Mouse (Mus musculus) liver, embryonic 16.5 days (tissue): Measurements from ENCODE around the gene Rps3a1. TPM values are rescaled to one million over a fixed set of nuclear protein-coding genes. Genes with fewer than 3 reads are reported as not detected.
"Not testable (repeated sequence)": the region's sequence is repeated elsewhere in the genome, so short reads cannot be mapped to it uniquely, and the experiment has no call there.

ENCODE experiments used
- ATAC-seq: fragments of 200-750 bp; cut with Nextera tagmentation; 2 replicates; pipeline ENCODE4 v1.8.0; 2017; ENCODE audit warnings: low read depth, mild to moderate bottlenecking, moderate number of reproducible peaks, moderate library complexity
- H3K27ac ChIP-seq: fragments of 300-500 bp; sonication (generic); 2 replicates; pipeline ENCODE4 v1.5.1; 2014; ENCODE audit warnings: mild to moderate bottlenecking, low read length
- H3K27me3 ChIP-seq: fragments of 300-500 bp; sonication (generic); 2 replicates; pipeline ENCODE4 v1.6.1; 2014; ENCODE audit warnings: low read depth, low read length, mixed read lengths; ENCODE audit not compliant: control insufficient read depth, insufficient read depth
- H3K36me3 ChIP-seq: fragments of 300-500 bp; sonication (generic); 2 replicates; pipeline ENCODE4 v1.6.1; 2014; ENCODE audit warnings: mild to moderate bottlenecking; ENCODE audit not compliant: control insufficient read depth, insufficient read depth
- H3K4me1 ChIP-seq: fragments of 300-500 bp; sonication (generic); 2 replicates; pipeline ENCODE4 v1.6.1; 2014; ENCODE audit warnings: low read depth, low read length, mixed read lengths; ENCODE audit not compliant: control insufficient read depth
- H3K4me2 ChIP-seq: fragments of 300-500 bp; sonication (generic); 2 replicates; pipeline ENCODE4 v1.6.1; 2014; ENCODE audit warnings: low read depth, low read length, mixed read lengths
- H3K4me3 ChIP-seq: fragments of 300-500 bp; sonication (generic); 2 replicates; pipeline ENCODE4 v1.5.1; 2014; ENCODE audit warnings: low read depth, mild to moderate bottlenecking, low read length
- H3K9ac ChIP-seq: fragments of 300-500 bp; sonication (generic); 2 replicates; pipeline ENCODE4 v1.6.1; 2014; ENCODE audit warnings: low read depth, low read length
- H3K9me3 ChIP-seq: fragments of 300-500 bp; sonication (generic); replicated peaks from 2 replicates; pipeline ENCODE4 v1.6.1; 2016; ENCODE audit warnings: low read length; ENCODE audit not compliant: control insufficient read depth
- WGBS: fragments of 180-500 bp; shearing (Covaris S2); extraction: QIAGEN DNeasy Blood & Tissue Kit; methylation state at CpG from one replicate; pipeline ENCODE4 v1.1.7; 2014; ENCODE audit not compliant: insufficient replicate concordance; 5-methylcytosine and 5-hydroxymethylcytosine counted together
- polyA plus RNA-seq: library from polyadenylated mRNA; unstranded; fragments of >200 nt; fragmentation: Nextera tagmentation; extraction: Ambion mirVana; gene quantifications from 2 replicates; pipeline ENCODE4 v1.2.1, GENCODE M21; 2015

Rps3a1 gene
- polyA plus RNA-seq, 1 experiment from 2014 or later = 593 TPM

GRCm38 (mm10) chr3:86107637-86108539 lies 34.6 kb downstream of the Rps3a1 start:
- Histone ChIP-seq H3K4me3 (no peak overlapping the region), H3K9ac (peak overlapping the region; percentile 42), H3K27me3 (no peaks in the 10 kb centered on the region), H3K27ac (peak overlapping the region; percentile 97), H3K9me3 (no peaks in the 10 kb centered on the region), H3K4me1 (peaks cover 34% of the 10 kb centered on the region), H3K36me3 (no peaks in the 10 kb centered on the region), H3K4me2 (peak overlapping the region; percentile 34; the same call in 1 of the 2 replicates)
- 80% methylated on average over 8 of the region's 8 CpGs for WGBS
- peak; percentile 58 for ATAC-seq

GRCm38 (mm10) chr3:86106086-86106632 lies 36.3 kb downstream of the Rps3a1 start:
- no peaks in the 10 kb centered on the region for H3K36me3 ChIP-seq
- ATAC-seq = no peak
- H3K27ac ChIP-seq = no peak overlapping the region
- no peaks in the 10 kb centered on the region for H3K9me3 ChIP-seq
- H3K4me2 ChIP-seq = no peak overlapping the region
- no peaks in the 10 kb centered on the region for H3K27me3 ChIP-seq
- no peak overlapping the region for H3K9ac ChIP-seq
- H3K4me3 ChIP-seq = no peak overlapping the region
- WGBS = 91% methylated on average over 8 of the region's 8 CpGs
- peaks cover 33% of the 10 kb centered on the region for H3K4me1 ChIP-seq

- H3K36me3 ChIP-seq = no peaks in the 10 kb centered on the region
- H3K9me3 ChIP-seq = no peaks in the 10 kb centered on the region
- no peak overlapping the region for H3K9ac ChIP-seq
- H3K4me2 ChIP-seq = no peak overlapping the region
- 49% methylated on average over 4 of the region's 4 CpGs for WGBS
- H3K27ac ChIP-seq = no peak overlapping the region
- peaks cover 29% of the 10 kb centered on the region for H3K4me1 ChIP-seq
- no peak for ATAC-seq
- no peak overlapping the region for H3K4me3 ChIP-seq
- no peaks in the 10 kb centered on the region for H3K27me3 ChIP-seq
Measured at GRCm38 (mm10) chr3:86104909-86105308, 37.6 kb downstream of the Rps3a1 start.

GRCm38 (mm10) chr3:86104433-86104832 lies 38.1 kb downstream of the Rps3a1 start:
- not testable (repeated sequence) for H3K27ac ChIP-seq, H3K9ac ChIP-seq, ATAC-seq, H3K36me3 ChIP-seq, H3K27me3 ChIP-seq, H3K4me3 ChIP-seq, H3K9me3 ChIP-seq
- 63% methylated on average over 7 of the region's 7 CpGs for WGBS
- Histone ChIP-seq H3K4me1 (peaks cover 24% of the 10 kb centered on the region), H3K4me2 (peak overlapping the region; percentile 31; the same call in 1 of the 2 replicates)

- H3K36me3 ChIP-seq = no peaks in the 10 kb centered on the region
- no peaks in the 10 kb centered on the region for H3K9me3 ChIP-seq
- no peak for ATAC-seq
- 33% methylated on average over 17 of the region's 18 CpGs for WGBS
- H3K4me3 ChIP-seq = peak overlapping the region; percentile 26; the same call in 1 of the 2 replicates
- no peak overlapping the region; the same call in 1 of the 2 replicates for H3K27ac ChIP-seq
- no peaks in the 10 kb centered on the region for H3K27me3 ChIP-seq
- H3K4me2 ChIP-seq = peak overlapping the region; percentile 31
- peaks cover 16% of the 10 kb centered on the region for H3K4me1 ChIP-seq
- H3K9ac ChIP-seq = no peak overlapping the region
Measured at GRCm38 (mm10) chr3:86103449-86104291, 38.8 kb downstream of the Rps3a1 start.

- Histone ChIP-seq H3K4me3 (no peak overlapping the region), H3K9me3 (no peaks in the 10 kb centered on the region), H3K9ac (no peak overlapping the region), H3K36me3 (no peaks in the 10 kb centered on the region), H3K4me1 (peaks cover 4% of the 10 kb centered on the region), H3K27ac (no peak overlapping the region), H3K27me3 (no peaks in the 10 kb centered on the region), H3K4me2 (no peak overlapping the region)
- no peak for ATAC-seq
- 86% methylated on average over 6 of the region's 6 CpGs for WGBS
Measured at GRCm38 (mm10) chr3:86101956-86102355, 40.5 kb downstream of the Rps3a1 start.

- no peaks in the 10 kb centered on the region for H3K9me3 ChIP-seq
- WGBS = 74% methylated on average over 5 of the region's 5 CpGs
- no peaks in the 10 kb centered on the region for H3K27me3 ChIP-seq
- H3K9ac ChIP-seq = no peak overlapping the region
- no peak overlapping the region for H3K4me2 ChIP-seq
- H3K4me1 ChIP-seq = no peaks in the 10 kb centered on the region
- H3K36me3 ChIP-seq = no peaks in the 10 kb centered on the region
- H3K4me3 ChIP-seq = no peak overlapping the region
- ATAC-seq = no peak
- H3K27ac ChIP-seq = no peak overlapping the region
Measured at GRCm38 (mm10) chr3:86093907-86094306, 48.6 kb downstream of the Rps3a1 start.

GRCm38 (mm10) chr3:86093213-86093845 lies 49.2 kb downstream of the Rps3a1 start:
- ATAC-seq = no peak
- Histone ChIP-seq H3K4me1 (no peaks in the 10 kb centered on the region), H3K4me3 (no peak overlapping the region), H3K9ac (no peak overlapping the region), H3K27me3 (no peaks in the 10 kb centered on the region), H3K27ac (no peak overlapping the region), H3K9me3 (no peaks in the 10 kb centered on the region), H3K36me3 (no peaks in the 10 kb centered on the region), H3K4me2 (no peak overlapping the region)
- 72% methylated on average over 6 of the region's 6 CpGs for WGBS
